Mouse (Mus musculus): ENCODE measurements around the gene Tnfrsf9. TPM values are rescaled to one million over a fixed set of nuclear protein-coding genes. Genes with fewer than 3 reads are reported as not detected.

Tnfrsf9 gene
- polyA plus RNA-seq, 1 experiment from 2014 or later, result 0.43 TPM

- no peak overlapping the region for H3K27ac ChIP-seq (ENCODE audit: low read depth, low read length)
- no peak for ATAC-seq (ENCODE audit: low read depth)
- H3K9me3 ChIP-seq (ENCODE audit: control insufficient read depth, low read length), result no peaks in the 10 kb centered on the region
- no peaks in the 10 kb centered on the region for H3K27me3 ChIP-seq (ENCODE audit: control insufficient read depth, insufficient read depth, low read length)
- H3K4me1 ChIP-seq (ENCODE audit: control insufficient read depth, insufficient read depth, low read length), result no peaks in the 10 kb centered on the region
- 80% methylated on average over 2 of the region's 2 CpGs for WGBS
- H3K4me2 ChIP-seq (ENCODE audit: low read depth, low read length), result no peak overlapping the region
- H3K9ac ChIP-seq (replicated peaks; ENCODE audit: low read depth, low read length), result no peak overlapping the region
- no peaks in the 10 kb centered on the region for H3K36me3 ChIP-seq (ENCODE audit: control insufficient read depth, insufficient read depth, low read length)
- H3K4me3 ChIP-seq (ENCODE audit: low read depth, low read length), result no peak overlapping the region
These were observed 49.3 kb downstream of the Tnfrsf9 start for GRCm38 (mm10) chr4:150963711-150964110.

DNA sequence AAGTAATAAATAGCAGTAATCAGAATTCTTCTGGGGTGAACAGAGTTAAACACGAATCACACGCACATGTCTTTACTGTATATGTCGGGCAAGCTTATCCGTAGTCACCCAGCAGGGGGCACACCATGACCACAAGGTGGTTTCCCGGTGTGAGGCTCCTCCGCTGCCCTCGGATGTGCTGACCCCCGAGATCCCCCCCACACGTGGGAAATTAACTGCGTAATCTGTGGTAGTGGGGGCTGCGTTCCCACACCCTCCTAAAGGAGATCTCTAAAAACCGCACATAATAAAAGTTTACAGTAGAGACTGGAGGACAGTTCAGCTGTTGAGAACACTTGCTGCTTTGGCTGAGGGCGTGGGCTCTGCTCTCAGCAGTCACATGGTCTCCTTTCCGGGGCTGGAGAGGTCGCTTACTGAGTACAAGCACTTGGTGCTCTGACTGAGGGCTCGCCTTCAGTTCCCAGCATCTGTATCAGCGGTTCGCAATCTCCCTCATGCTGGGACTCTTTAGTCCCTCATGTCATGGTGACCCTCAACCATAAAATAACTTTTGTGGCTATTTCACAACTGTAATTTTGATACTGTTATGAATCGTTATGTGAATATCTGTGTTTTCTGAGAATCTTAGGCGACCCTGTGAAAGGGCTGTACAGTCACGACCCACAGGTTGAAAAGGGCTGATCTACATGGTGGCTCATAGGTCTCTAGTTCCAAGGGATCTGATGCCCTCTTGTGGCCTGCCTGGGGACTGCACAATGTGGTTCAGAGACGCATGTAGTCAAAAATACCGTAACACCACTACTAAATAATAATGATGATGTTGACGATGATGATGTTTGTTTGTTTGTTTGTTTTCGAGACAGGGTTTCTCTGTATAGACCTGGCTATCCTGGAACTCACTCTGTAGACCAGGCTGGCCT lies 50.5 kb downstream of the Tnfrsf9 start:
- Histone ChIP-seq H3K9me3 (ENCODE audit: control insufficient read depth, low read length) (no peaks in the 10 kb centered on the region), H3K4me2 (ENCODE audit: low read depth, low read length) (no peak overlapping the region), H3K4me3 (ENCODE audit: low read depth, low read length) (no peak overlapping the region), H3K27me3 (ENCODE audit: control insufficient read depth, insufficient read depth, low read length) (no peaks in the 10 kb centered on the region), H3K27ac (ENCODE audit: low read depth, low read length) (no peak overlapping the region), H3K36me3 (ENCODE audit: control insufficient read depth, insufficient read depth, low read length) (no peaks in the 10 kb centered on the region), H3K4me1 (ENCODE audit: control insufficient read depth, insufficient read depth, low read length) (no peaks in the 10 kb centered on the region), H3K9ac (replicated peaks; ENCODE audit: low read depth, low read length) (no peak overlapping the region)
- 14% methylated on average over 25 of the region's 25 CpGs for WGBS
- no peak for ATAC-seq (ENCODE audit: low read depth)

DNA sequence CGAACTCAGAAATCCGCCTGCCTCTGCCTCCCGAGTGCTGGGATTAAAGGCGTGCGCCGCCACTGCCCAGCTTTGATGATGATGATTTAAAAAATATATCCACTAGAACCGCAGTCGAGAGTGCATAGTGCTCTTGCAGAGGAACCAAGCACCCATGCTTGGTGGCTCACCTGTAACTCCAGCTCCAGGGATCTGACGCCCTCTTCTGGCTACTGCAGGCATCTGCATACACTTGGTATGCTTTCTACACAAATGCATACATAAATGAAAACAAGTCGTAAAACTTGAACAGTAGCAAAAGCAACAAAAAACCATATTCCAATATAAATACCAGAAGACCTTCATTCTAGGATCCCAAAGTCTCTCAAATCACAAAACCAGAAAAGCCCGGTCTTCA lies 51.2 kb downstream of the Tnfrsf9 start:
- no peaks in the 10 kb centered on the region for H3K9me3 ChIP-seq (ENCODE audit: control insufficient read depth, low read length)
- H3K27ac ChIP-seq (ENCODE audit: low read depth, low read length), result no peak overlapping the region
- H3K4me1 ChIP-seq (ENCODE audit: control insufficient read depth, insufficient read depth, low read length), result no peaks in the 10 kb centered on the region
- H3K27me3 ChIP-seq (ENCODE audit: control insufficient read depth, insufficient read depth, low read length), result no peaks in the 10 kb centered on the region
- ATAC-seq (ENCODE audit: low read depth), result no peak
- WGBS, result 68% methylated on average over 11 of the region's 11 CpGs
- no peak overlapping the region for H3K4me3 ChIP-seq (ENCODE audit: low read depth, low read length)
- H3K9ac ChIP-seq (replicated peaks; ENCODE audit: low read depth, low read length), result no peak overlapping the region
- H3K36me3 ChIP-seq (ENCODE audit: control insufficient read depth, insufficient read depth, low read length), result no peaks in the 10 kb centered on the region
- no peak overlapping the region for H3K4me2 ChIP-seq (ENCODE audit: low read depth, low read length)

GRCm38 (mm10) chr4:150966556-150966955 lies 52.2 kb downstream of the Tnfrsf9 start:
- no peak overlapping the region for H3K27ac ChIP-seq (ENCODE audit: low read depth, low read length)
- ATAC-seq (ENCODE audit: low read depth), result no peak
- H3K4me1 ChIP-seq (ENCODE audit: control insufficient read depth, insufficient read depth, low read length), result no peaks in the 10 kb centered on the region
- H3K36me3 ChIP-seq (ENCODE audit: control insufficient read depth, insufficient read depth, low read length), result no peaks in the 10 kb centered on the region
- H3K9ac ChIP-seq (replicated peaks; ENCODE audit: low read depth, low read length), result no peak overlapping the region
- no peaks in the 10 kb centered on the region for H3K9me3 ChIP-seq (ENCODE audit: control insufficient read depth, low read length)
- 20% methylated on average over 7 of the region's 7 CpGs for WGBS
- H3K27me3 ChIP-seq (ENCODE audit: control insufficient read depth, insufficient read depth, low read length), result no peaks in the 10 kb centered on the region
- H3K4me2 ChIP-seq (ENCODE audit: low read depth, low read length), result no peak overlapping the region
- H3K4me3 ChIP-seq (ENCODE audit: low read depth, low read length), result no peak overlapping the region

GRCm38 (mm10) chr4:150968956-150969355 lies 54.6 kb downstream of the Tnfrsf9 start:
- H3K9ac ChIP-seq (replicated peaks; ENCODE audit: low read depth, low read length), result no peak overlapping the region
- no peaks in the 10 kb centered on the region for H3K36me3 ChIP-seq (ENCODE audit: control insufficient read depth, insufficient read depth, low read length)
- no peak overlapping the region for H3K4me3 ChIP-seq (ENCODE audit: low read depth, low read length)
- H3K27ac ChIP-seq (ENCODE audit: low read depth, low read length), result no peak overlapping the region
- no peak for ATAC-seq (ENCODE audit: low read depth)
- 86% methylated on average over 8 of the region's 8 CpGs for WGBS
- no peaks in the 10 kb centered on the region for H3K9me3 ChIP-seq (ENCODE audit: control insufficient read depth, low read length)
- no peaks in the 10 kb centered on the region for H3K27me3 ChIP-seq (ENCODE audit: control insufficient read depth, insufficient read depth, low read length)
- H3K4me1 ChIP-seq (ENCODE audit: control insufficient read depth, insufficient read depth, low read length), result no peaks in the 10 kb centered on the region
- H3K4me2 ChIP-seq (ENCODE audit: low read depth, low read length), result no peak overlapping the region

DNA sequence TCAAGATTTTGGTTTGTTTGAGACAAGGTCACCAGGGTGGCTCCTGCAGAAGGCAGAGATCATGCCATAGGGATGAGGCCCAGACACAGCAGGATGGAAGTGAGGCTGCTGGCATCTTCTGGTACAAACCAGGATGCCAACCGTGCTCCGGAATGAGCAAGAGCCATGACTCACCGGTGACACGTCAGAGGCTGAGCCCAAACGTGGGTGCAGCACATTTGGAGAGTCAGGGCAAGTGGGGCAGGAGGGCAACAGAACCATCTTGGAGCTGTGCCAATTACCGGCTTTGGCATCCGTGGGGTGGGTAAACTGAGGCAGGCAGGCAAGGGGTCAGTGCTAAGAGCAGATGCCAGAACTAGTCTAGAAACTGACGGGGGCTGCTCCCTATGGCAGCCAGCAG lies 58.9 kb downstream of the Tnfrsf9 start:
- 84% methylated on average over 8 of the region's 8 CpGs for WGBS
- Histone ChIP-seq H3K36me3 (ENCODE audit: control insufficient read depth, insufficient read depth, low read length) (no peaks in the 10 kb centered on the region), H3K9me3 (ENCODE audit: control insufficient read depth, low read length) (no peaks in the 10 kb centered on the region), H3K4me3 (ENCODE audit: low read depth, low read length) (no peak overlapping the region), H3K27ac (ENCODE audit: low read depth, low read length) (no peak overlapping the region), H3K27me3 (ENCODE audit: control insufficient read depth, insufficient read depth, low read length) (no peaks in the 10 kb centered on the region), H3K4me2 (ENCODE audit: low read depth, low read length) (no peak overlapping the region), H3K9ac (replicated peaks; ENCODE audit: low read depth, low read length) (no peak overlapping the region), H3K4me1 (ENCODE audit: control insufficient read depth, insufficient read depth, low read length) (no peaks in the 10 kb centered on the region)
- ATAC-seq (ENCODE audit: low read depth), result no peak

DNA sequence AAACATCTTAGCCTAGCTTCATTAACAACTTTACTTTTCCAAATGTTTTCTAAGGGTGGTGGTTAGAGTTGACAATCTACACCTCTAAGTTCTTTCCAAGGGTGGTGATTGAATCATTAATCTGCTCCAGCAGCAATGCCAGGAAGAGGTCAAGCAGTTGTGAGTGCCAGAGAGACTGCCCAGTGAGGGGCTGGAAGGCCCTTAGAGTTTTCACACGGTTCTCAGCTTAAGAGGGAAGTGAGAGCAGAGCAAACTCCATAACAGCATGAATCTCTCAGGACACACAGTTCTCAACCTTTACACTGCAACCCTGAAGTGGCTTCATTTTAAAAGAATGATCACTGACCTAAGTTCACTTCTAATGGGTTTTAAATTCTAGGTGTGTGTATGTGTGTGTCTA lies 60.8 kb downstream of the Tnfrsf9 start:
- no peak for ATAC-seq (ENCODE audit: low read depth)
- 32% methylated on average over 1 of the region's 1 CpGs for WGBS
- Histone ChIP-seq H3K4me3 (ENCODE audit: low read depth, low read length) (no peak overlapping the region), H3K27me3 (ENCODE audit: control insufficient read depth, insufficient read depth, low read length) (no peaks in the 10 kb centered on the region), H3K9ac (replicated peaks; ENCODE audit: low read depth, low read length) (no peak overlapping the region), H3K36me3 (ENCODE audit: control insufficient read depth, insufficient read depth, low read length) (no peaks in the 10 kb centered on the region), H3K9me3 (ENCODE audit: control insufficient read depth, low read length) (no peaks in the 10 kb centered on the region), H3K4me2 (ENCODE audit: low read depth, low read length) (no peak overlapping the region), H3K4me1 (ENCODE audit: control insufficient read depth, insufficient read depth, low read length) (no peaks in the 10 kb centered on the region), H3K27ac (ENCODE audit: low read depth, low read length) (no peak overlapping the region)

DNA sequence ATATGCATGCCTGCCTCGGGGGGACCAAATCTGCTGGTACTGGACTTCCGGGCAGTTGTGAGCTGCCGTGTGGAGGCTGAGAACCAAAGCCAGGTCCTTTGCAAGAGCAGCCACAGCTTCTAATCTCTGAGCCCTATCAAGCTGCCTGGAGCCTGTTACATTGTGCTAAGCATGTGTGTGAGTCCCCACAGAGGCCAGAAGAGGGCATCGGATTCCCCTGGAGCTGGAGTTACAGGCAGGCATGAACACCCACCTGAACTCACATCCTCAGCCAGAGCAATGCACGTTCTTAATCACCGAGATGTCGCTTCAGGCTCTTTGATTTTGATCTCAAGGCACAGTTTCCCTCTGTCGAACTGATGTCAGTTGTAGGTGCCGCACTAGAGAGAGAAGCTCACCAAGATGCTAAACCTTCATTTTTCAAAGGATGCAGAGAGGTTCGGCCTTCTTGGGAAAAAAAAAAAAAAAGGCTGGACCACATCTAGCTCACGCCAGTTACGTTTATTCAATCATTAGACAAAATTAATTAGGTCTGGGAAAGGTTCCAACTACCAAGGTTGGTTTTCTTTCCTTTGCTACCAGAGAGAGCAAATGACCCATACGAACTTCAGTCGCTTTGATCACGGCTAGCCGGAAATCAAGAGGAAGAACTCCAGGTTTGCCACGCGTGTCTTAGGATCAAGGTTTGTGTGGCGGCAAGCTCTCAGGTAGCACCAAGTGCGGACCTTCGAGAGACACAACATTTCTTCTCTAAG lies 64.0 kb downstream of the Tnfrsf9 start:
- no peak overlapping the region for H3K9ac ChIP-seq (replicated peaks; ENCODE audit: low read depth, low read length)
- 88% methylated on average over 21 of the region's 21 CpGs for WGBS
- H3K9me3 ChIP-seq (ENCODE audit: control insufficient read depth, low read length), result no peaks in the 10 kb centered on the region
- H3K4me3 ChIP-seq (ENCODE audit: low read depth, low read length), result no peak overlapping the region
- no peak overlapping the region for H3K4me2 ChIP-seq (ENCODE audit: low read depth, low read length)
- ATAC-seq (ENCODE audit: low read depth), result no peak
- H3K4me1 ChIP-seq (ENCODE audit: control insufficient read depth, insufficient read depth, low read length), result no peaks in the 10 kb centered on the region
- H3K27me3 ChIP-seq (ENCODE audit: control insufficient read depth, insufficient read depth, low read length), result no peaks in the 10 kb centered on the region
- H3K36me3 ChIP-seq (ENCODE audit: control insufficient read depth, insufficient read depth, low read length), result no peaks in the 10 kb centered on the region
- H3K27ac ChIP-seq (ENCODE audit: low read depth, low read length), result no peak overlapping the region

DNA sequence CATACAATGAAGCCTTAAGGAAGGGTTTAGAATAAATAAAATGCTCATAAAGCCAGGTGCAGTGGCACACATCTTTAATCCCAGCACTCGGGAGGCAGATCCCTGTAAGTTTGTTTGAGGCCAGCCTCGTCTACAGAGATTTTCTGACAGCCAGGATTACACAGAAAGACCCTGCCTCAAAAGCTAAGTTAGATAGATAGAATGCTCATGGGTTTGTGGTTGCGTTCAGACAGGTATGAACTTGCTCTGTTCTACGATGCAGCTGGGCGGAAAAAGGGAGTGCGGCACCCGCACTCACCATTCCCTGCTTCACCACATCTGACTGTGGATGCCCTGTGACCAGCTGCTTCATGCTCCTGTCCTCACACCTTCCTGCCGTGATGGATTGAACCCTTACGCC lies 65.1 kb downstream of the Tnfrsf9 start:
- no peaks in the 10 kb centered on the region for H3K4me1 ChIP-seq (ENCODE audit: control insufficient read depth, insufficient read depth, low read length)
- 88% methylated on average over 9 of the region's 9 CpGs for WGBS
- no peaks in the 10 kb centered on the region for H3K27me3 ChIP-seq (ENCODE audit: control insufficient read depth, insufficient read depth, low read length)
- no peaks in the 10 kb centered on the region for H3K9me3 ChIP-seq (ENCODE audit: control insufficient read depth, low read length)
- no peak overlapping the region for H3K4me3 ChIP-seq (ENCODE audit: low read depth, low read length)
- no peak overlapping the region for H3K27ac ChIP-seq (ENCODE audit: low read depth, low read length)
- no peak overlapping the region for H3K9ac ChIP-seq (replicated peaks; ENCODE audit: low read depth, low read length)
- no peaks in the 10 kb centered on the region for H3K36me3 ChIP-seq (ENCODE audit: control insufficient read depth, insufficient read depth, low read length)
- H3K4me2 ChIP-seq (ENCODE audit: low read depth, low read length), result no peak overlapping the region
- no peak for ATAC-seq (ENCODE audit: low read depth)

Data from neural tube, embryonic 14.5 days (tissue).